Mouse (Mus musculus): Measurements from ENCODE around the gene Fcgrt. TPM values are rescaled to one million over a fixed set of nuclear protein-coding genes. Genes with fewer than 3 reads are reported as not detected.
A peak's percentile ranks its signal among the peaks of the same experiment; 100 is the strongest.
"Not testable (repeated sequence)": the region's sequence is repeated elsewhere in the genome, so short reads cannot be mapped to it uniquely, and the experiment has no call there.

Gene Fcgrt
- 100 to 1,000 TPM; 116 to 138 TPM for total RNA-seq (2021)
- long read RNA-seq, experiment 1, transcript Fcgrt-201 (7 exons, 1,770 nt): major isoform, 124 of 177 reads
- long read RNA-seq, experiment 1, transcript Fcgrt-203 (7 exons, 1,602 nt): minor isoform, 24 of 177 reads
- long read RNA-seq, experiment 1, partial matches to known transcripts: 17 of 177 reads
- long read RNA-seq, experiment 1, other reads (novel, unspliced or antisense): 8 of 177 reads
- long read RNA-seq, experiment 2, transcript Fcgrt-203 (7 exons, 1,602 nt): minor isoform, 6 of 65 reads
- long read RNA-seq, experiment 2, transcript Fcgrt-201 (7 exons, 1,770 nt): major isoform, 40 of 65 reads
- long read RNA-seq, experiment 2, transcript Fcgrt-205 (2 exons, 595 nt): minor isoform, 7 of 65 reads
- long read RNA-seq, experiment 2, partial matches to known transcripts: 8 of 65 reads
- long read RNA-seq, experiment 2, other reads (novel, unspliced or antisense): 4 of 65 reads

GRCm38 (mm10) chr7:45103652-45104180 lies at the start of gene Fcgrt:
Fcgrt (minus strand) TSS chr7:45103851.
- DNase-seq: peak; percentile 93 to 94

GRCm38 (mm10) chr7:45153052-45153451 lies 49.4 kb upstream of the Fcgrt start:
- DNase-seq: not testable (repeated sequence)

GRCm38 (mm10) chr7:45151303-45151702 lies 47.7 kb upstream of the Fcgrt start:
- DNase-seq: no peak

- no peak for DNase-seq
These were observed 46.7 kb upstream of the Fcgrt start for GRCm38 (mm10) chr7:45150321-45150720.

DNA sequence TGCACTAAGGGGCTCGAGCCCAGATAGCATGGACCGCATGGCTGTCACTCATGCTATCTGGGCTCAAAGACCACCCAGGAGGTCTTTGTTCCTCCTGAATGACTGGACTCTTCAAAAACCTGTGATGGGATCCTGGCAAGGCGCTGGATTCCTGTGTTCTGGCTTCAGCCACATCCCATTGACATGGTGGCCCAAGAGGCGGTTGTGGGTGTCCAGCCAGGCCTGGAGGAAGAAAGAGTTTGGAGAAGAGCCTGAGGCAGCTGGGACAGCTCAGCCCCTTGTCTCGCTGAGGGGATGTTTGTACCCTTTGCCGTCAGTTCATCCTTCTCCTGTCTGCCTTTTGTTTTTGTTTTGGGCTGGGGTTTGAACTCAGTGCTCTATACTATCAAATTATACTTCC lies 45.9 kb upstream of the Fcgrt start:
- DNase-seq: no peak

DNA sequence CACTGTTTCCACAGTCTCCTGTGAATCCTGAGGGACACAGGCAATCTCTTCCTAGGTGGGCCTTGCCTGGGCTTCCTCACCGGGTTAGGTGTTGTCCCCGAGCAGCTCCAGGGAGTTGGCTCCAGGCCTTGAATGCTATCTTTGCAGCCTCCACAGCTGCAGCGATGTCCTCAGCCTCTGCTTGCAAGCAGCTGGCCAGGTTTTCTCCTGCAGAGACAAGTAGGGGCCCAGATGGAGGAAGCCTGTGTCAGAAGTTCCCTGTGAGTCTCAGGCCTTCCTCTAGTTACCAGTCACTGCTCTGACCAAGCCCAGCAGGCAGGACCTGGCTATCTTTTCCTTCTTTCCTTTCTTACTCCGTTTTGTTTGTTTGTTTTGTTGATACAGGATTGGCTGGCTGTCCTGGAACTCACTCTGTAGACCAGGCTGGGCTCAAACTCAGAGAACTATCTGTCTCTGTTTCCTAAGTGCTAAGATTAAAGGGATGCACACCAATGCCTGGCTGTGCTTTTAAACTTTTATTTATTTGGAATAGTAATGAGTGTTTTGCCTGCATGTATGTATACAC lies 45.0 kb upstream of the Fcgrt start:
- DNase-seq: no peak

- DNase-seq: no peak
These were observed 44.2 kb upstream of the Fcgrt start for GRCm38 (mm10) chr7:45147899-45148298.

- DNase-seq: no peak
These were observed 43.6 kb upstream of the Fcgrt start for GRCm38 (mm10) chr7:45147267-45147666.

DNA sequence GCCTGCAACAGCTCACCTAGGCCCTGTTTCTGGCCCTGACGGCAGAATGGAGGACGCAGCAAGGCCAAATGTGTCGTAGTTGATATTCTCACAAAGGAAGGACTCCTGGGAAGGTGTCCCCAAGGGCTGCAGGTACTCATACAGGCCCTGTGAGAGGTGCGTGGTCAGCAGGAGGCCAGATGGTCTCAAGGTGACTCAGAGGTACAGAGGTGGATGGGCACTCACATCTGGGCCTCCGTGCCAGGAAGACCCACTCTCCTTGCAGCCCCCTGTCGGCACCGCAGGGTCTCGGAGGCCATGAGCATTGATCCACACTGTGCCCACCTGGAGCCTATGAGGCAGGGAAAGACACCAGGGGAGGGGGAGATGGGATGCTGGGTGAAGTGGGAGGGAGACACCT lies 41.8 kb upstream of the Fcgrt start:
- DNase-seq: no peak

GRCm38 (mm10) chr7:45144368-45145174 lies 40.9 kb upstream of the Fcgrt start:
- DNase-seq: no peak

GRCm38 (mm10) chr7:45141914-45142313 lies 38.3 kb upstream of the Fcgrt start:
- DNase-seq: no peak

DNA sequence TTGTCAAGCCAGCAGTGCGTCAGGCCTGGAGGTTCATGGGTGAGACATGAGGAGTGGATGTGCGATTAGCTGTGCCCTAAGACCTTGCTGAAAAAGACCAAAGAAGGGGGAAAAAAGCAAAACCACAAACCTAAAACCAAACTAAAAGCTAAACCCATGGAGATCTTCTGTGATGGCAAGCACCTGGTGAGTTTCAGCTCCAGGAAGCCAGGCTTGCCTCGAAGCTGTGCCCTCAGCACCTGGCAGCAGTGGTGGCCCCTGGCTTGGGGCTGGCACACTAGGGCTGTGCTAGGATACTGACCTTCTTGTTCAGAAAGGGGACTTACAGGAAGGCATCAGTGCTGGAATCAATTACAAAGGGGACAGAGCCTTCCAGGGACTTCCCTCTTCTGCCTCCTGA lies 37.7 kb upstream of the Fcgrt start:
- DNase-seq: no peak

GRCm38 (mm10) chr7:45139904-45140723 lies 36.5 kb upstream of the Fcgrt start:
- DNase-seq: peak; percentile 59 to 62

GRCm38 (mm10) chr7:45138403-45138802 lies 34.8 kb upstream of the Fcgrt start:
- DNase-seq: no peak

GRCm38 (mm10) chr7:45137171-45138006 lies 33.7 kb upstream of the Fcgrt start:
- DNase-seq: no peak

GRCm38 (mm10) chr7:45135993-45136567 lies 32.4 kb upstream of the Fcgrt start, which contains the start of the genes Gm45713 and Flt3l:
Gm45713 (minus strand) TSS chr7:45136231.
Flt3l (minus strand) TSS chr7:45136432.
- peak; percentile 94 to 95 for DNase-seq

DNA sequence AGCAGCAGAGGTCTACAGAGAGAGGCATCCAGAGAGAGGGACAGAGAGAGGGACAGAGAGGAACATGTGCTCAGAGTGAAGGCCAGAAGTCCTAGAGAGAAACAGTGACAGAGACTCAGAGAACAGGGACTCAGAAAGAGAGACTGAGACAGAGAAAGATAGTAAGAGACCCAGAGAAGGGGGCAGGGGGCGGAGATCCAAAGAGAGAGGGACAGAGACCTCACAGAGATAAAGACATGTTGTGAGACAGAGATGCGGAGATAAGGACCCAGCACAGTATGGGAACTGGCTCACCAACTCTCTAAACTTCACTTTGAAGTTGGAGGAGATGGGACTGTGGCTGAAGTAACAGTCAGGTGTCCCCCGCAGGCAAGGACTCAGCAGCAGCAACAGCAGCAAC lies 31.7 kb upstream of the Fcgrt start:
- no peak for DNase-seq

DNA sequence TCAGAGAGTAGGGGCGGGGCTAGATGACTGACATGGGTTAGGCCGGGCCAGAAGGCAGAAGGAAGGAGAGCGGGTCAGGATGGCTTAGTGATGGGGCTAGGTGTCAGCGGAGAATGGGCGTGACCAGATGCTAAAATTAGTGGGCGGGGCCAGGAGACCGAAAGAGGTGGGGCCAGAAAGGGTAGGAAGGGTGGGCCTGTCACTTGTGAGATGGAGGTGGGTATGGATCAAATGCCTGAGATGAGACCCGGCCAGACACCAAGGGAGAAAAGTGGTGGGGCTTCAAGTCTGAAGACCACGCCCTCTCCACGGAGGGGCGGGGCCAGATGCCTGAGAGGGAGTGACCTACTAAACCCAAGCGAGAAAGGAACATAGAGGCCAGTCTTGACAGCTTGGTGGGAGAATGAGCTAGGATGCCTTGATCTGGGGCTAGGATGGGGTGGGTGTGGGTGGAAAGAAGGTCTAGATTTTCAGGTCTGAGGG lies 30.9 kb upstream of the Fcgrt start:
- DNase-seq: peak in 1 of 2 experiments; percentile 63

GRCm38 (mm10) chr7:45133446-45134159 lies 30.0 kb upstream of the Fcgrt start:
- DNase-seq: no peak

All from adrenal gland, postnatal 36 days (tissue).